Mouse (Mus musculus) lung, postnatal 36 days (tissue): ENCODE data around the gene Olfr1387.
"Not testable (repeated sequence)": the region's sequence is repeated elsewhere in the genome, so short reads cannot be mapped to it uniquely, and the experiment has no call there.

Experiments used
- DNase-seq: peaks from one replicate; pipeline ENCODE4 v3.0.0; 2022; ENCODE audit warnings: mixed read lengths

Gene Olfr1387

GRCm38 (mm10) chr11:49455043-49455442 lies at the start of gene Olfr1387:
Gene Olfr1387, plus strand, starts transcription at chr11:49455343.
- no peak for DNase-seq

GRCm38 (mm10) chr11:49406784-49407183 lies 48.4 kb upstream of the Olfr1387 start:
- DNase-seq = no peak

- peak; percentile 48 for DNase-seq
Measured at GRCm38 (mm10) chr11:49410540-49410939, 44.6 kb upstream of the Olfr1387 start.

GRCm38 (mm10) chr11:49422767-49423166 lies 32.4 kb upstream of the Olfr1387 start, which contains the start of gene Olfr1389:
Gene Olfr1389, plus strand, starts transcription at chr11:49423067.
- DNase-seq = no peak

GRCm38 (mm10) chr11:49425257-49425927 lies 29.8 kb upstream of the Olfr1387 start:
- DNase-seq = no peak

- DNase-seq = no peak
Measured at GRCm38 (mm10) chr11:49429641-49430040, 25.5 kb upstream of the Olfr1387 start.

- DNase-seq = no peak
Measured at GRCm38 (mm10) chr11:49436411-49436810, 18.7 kb upstream of the Olfr1387 start, which contains the start of gene Olfr1388. Gene Olfr1388, plus strand, starts transcription at chr11:49436624.

GRCm38 (mm10) chr11:49464746-49465145 lies 9.6 kb downstream of the Olfr1387 start, which contains the start of gene Olfr1386:
Gene Olfr1386, plus strand, starts transcription at chr11:49465046.
- DNase-seq = not testable (repeated sequence)

GRCm38 (mm10) chr11:49485973-49486372 lies 30.8 kb downstream of the Olfr1387 start:
- DNase-seq = no peak

GRCm38 (mm10) chr11:49488770-49489169 lies 33.6 kb downstream of the Olfr1387 start, which contains the start of gene Olfr1385:
Gene Olfr1385, plus strand, starts transcription at chr11:49489070.
- not testable (repeated sequence) for DNase-seq
